Mouse (Mus musculus): ENCODE measurements at regions not wholly inside any gene's neighbourhood (a gene's known extent, or its start where the extent isn't known, plus 50 kb on each side); places are given as distances from the start of the nearest gene placed in this dataset.

DNA sequence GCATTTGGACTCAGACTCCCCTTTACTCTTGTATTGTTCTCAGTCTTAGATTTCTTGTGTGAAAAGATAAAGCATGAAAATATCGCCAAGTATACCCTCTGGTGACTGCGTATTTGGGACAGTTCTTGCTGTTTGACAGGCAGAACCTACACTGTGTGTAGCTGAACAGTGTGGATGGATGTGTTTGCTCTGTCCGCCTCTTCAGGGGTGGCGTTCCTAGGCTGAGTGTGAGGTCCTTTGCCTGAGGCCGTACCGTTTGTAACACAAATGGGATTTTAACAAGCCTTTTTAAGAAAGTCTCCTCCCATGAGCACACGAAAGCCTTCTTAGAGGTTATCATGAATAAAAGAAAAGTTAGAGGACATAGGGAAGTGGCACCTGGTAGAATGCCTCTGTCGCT lies 153.3 kb upstream of the Dnajc19 start:
- no peak for DNase-seq (ENCODE audit: low read depth, low spot score)

GRCm38 (mm10) chr3:34232329-34233250 lies 151.5 kb upstream of the Dnajc19 start:
- no peak for DNase-seq (ENCODE audit: low read depth, low spot score)

DNA sequence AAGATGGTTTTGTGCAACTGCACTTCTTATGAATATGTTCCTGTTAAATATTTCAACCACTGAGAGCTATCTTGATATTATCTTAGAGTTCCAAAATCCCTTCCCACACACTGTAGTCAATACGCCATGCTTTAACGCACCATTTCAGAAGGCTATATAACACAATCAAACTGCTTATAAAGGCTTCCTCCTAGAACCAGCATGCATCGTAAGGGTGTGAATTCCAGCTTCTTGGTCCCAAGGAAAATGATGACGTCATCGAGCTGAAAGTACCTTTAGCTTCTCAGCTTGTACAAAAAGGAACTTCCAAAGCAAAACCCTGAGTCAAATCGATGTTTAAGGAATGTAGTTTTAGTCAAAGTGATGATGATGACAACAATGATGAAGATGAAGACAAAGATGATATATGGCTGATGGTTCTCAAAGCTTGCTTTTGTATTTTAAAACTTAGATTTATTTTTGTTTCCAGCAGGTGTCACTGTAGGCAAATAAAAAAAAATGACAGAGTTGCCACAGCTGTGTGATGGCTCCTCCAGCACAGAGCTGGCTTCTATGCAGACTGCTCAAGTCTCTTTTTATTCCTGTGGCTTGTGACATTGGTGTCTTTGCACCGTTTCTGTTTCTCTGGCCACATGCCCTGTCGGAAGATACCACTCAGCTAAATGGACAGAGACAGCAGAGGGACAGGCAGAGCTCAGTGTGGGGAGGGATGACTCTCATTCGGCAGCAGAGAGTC lies 150.6 kb upstream of the Dnajc19 start:
- DNase-seq (ENCODE audit: low read depth, low spot score), result peak; percentile 16

- no peak for DNase-seq (ENCODE audit: low read depth, low spot score)
Observed at GRCm38 (mm10) chr3:34222291-34222690, 141.2 kb upstream of the Dnajc19 start.

- DNase-seq (ENCODE audit: low read depth, low spot score), result no peak
Observed at GRCm38 (mm10) chr3:34219741-34220310, 138.7 kb upstream of the Dnajc19 start.

- no peak for DNase-seq (ENCODE audit: low read depth, low spot score)
Observed at GRCm38 (mm10) chr3:34219096-34219495, 138.0 kb upstream of the Dnajc19 start.

- DNase-seq (ENCODE audit: low read depth, low spot score), result no peak
Observed at GRCm38 (mm10) chr3:34217911-34218310, 136.8 kb upstream of the Dnajc19 start.

GRCm38 (mm10) chr3:34214233-34214632 lies 133.1 kb upstream of the Dnajc19 start:
- DNase-seq (ENCODE audit: low read depth, low spot score), result no peak

DNA sequence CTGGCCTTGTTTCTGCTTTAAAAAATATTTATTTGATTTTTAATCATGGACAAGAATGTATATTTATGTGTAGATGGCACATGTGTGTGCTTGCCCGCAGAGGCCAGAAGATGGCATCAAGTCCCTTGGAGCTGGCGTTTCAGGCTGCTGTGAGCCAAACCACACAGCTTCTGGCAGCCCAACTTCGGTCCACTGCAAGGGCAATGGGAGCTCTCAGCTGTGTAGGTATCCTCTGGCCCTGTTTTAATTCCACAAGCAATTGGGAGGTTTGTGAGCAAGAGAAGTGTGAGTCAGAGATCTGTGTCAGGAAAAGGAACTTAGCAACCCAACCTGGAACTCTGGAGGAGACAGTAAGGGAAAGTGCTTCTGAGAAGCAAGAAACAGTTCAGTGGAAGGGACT lies 125.3 kb upstream of the Dnajc19 start:
- DNase-seq (ENCODE audit: low read depth, low spot score), result no peak

DNA sequence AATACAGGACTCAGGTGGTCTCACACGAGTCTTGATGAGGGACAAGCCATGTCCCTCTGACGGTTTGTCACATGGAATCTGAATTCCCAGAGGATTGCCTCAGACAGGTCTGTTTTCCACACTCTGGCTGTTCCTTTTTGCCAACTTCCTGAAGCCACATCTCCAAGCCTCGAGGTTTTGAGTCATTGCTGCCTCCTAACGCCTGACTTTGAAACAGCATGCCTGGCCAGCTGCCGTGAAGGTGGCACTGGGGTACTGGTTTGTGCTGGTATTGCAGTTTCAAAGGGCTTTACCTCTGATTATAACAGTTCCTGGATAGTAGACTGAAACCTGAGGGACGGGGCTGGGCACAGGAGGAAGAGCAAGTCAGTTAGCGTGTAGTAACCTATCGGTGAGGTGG lies 117.1 kb upstream of the Dnajc19 start:
- no peak for DNase-seq (ENCODE audit: low read depth, low spot score)

DNA sequence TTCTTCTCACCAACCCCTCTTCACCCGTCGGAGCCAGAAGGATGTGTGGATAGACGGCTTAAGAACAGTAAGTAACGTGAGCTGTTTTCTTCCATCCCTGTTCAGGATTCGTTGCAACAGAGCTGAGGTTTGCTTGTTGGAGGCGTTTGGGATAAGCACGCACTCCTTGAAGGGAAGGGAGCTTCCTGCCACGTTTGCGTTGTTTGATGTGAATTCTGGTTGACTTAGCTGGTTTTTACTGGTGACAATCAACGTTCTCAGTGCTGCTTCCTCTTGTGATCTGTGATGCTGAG lies 116.0 kb upstream of the Dnajc19 start:
- no peak for DNase-seq (ENCODE audit: low read depth, low spot score)

- no peak for DNase-seq (ENCODE audit: low read depth, low spot score)
Observed at GRCm38 (mm10) chr3:34196451-34197162, 115.5 kb upstream of the Dnajc19 start.

DNA sequence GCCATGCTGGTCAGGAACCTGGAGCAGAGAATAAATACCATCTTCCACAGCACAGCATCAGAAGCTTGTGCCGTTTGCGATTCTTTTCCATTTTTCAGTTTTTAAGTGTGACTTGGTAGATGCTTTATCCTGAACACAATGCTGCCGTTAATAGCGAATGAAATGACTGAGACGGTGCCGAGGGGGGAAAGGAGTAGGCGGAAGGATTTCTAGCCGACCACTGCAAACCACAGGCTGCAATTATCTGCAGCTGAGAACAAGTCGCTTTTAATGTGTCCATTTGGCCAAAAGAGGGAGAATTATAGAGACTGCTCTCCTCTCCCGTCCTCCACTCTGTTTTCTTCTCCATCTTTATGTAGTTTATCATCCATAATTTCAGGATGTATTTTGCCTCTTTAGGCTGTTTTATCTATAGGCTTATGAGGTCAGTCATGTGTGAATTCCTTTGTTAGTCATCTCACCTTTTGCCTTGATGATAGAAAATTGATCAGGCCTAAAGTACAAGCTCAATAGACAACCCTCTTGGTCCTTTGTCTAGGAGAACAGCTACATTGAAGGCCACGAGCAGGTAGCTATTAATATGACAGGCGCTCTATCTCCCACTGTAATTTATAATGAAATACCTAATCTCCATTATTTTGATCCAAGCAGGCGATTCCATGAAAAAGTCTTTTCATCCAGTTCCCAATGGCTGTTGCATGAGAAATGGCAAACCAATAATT lies 114.8 kb upstream of the Dnajc19 start:
- no peak for DNase-seq (ENCODE audit: low read depth, low spot score)

DNA sequence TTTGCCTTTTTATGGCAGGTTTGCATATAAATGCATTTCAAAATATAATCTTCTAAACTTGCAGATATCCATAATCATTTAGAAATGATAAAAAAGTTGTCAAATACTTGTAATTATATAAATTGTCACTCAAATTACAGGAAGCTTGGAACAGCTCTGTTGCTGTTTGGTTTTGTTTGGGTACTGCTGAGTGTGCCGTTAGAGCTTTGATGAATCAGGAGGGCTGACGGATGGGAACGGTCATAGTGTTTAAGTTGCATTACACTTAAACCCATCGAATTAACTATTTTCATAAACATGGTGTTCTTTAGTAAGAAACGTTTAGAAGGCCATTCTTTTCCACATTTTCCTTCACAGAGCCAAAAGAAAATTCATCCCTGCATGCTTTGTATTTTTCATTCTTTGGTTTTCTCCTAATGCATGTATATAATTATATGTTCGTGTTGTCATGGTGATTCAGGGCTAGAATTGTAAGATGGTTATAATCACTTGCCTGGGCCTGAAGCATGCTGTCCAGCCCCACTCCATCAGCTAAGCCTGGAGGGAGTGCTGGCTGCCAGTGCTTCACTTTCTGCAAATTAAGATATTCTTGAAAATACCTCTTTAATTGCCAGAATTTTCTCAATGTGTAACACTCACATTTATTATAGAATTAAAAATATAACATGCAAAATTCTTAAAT lies 92.4 kb upstream of the Dnajc19 start:
- no peak for DNase-seq (ENCODE audit: low read depth, low spot score)

GRCm38 (mm10) chr3:34172899-34173298 lies 91.8 kb upstream of the Dnajc19 start:
- no peak for DNase-seq (ENCODE audit: low read depth, low spot score)

DNA sequence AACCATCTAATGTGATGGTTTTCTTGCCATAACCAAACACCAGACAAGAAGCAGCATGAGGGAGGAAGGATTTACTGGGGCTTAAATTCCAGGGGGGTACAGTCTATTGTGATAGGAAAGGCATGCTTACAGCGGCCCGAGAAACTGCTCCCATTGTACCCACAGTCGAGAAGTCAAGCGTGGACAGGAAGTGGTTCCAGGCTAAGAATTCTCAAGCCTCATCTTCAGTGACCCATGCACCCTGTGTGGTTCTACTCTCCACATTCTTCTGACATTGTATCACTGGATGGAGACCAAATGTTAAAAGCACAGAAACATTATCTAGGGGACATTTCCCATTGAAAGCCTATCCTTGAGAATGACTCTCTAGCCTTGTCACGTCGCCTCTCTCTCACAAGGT lies 90.8 kb upstream of the Dnajc19 start:
- no peak for DNase-seq (ENCODE audit: low read depth, low spot score)

- DNase-seq (ENCODE audit: low read depth, low spot score), result no peak
Observed at GRCm38 (mm10) chr3:34168087-34168486, 87.0 kb upstream of the Dnajc19 start.

DNA sequence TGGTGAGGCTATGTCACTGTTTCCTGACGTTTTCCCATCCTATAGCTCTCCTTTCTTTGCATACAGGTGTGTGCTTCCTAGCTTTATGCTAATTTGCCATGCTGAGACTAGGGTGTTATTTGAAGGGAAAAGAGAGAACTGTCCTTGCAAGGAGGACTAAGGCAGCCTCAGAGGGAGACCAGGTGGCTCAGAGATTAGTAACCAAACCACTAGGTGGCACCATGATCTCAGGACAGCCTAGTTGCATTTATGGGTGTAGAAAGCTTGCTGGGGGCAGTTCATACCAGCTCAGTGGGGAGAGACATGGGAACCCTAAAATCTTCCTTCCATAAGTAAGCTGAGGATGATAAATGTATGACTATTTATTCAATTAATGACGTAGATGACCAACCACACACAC lies 68.9 kb upstream of the Dnajc19 start:
- no peak for DNase-seq (ENCODE audit: low read depth, low spot score)

GRCm38 (mm10) chr3:34143652-34144051 lies 62.5 kb upstream of the Dnajc19 start:
- DNase-seq (ENCODE audit: low read depth, low spot score), result no peak

- no peak for DNase-seq (ENCODE audit: low read depth, low spot score)
Observed at GRCm38 (mm10) chr3:34139227-34139626, 58.1 kb upstream of the Dnajc19 start.

- DNase-seq (ENCODE audit: low read depth, low spot score), result no peak
Observed at GRCm38 (mm10) chr3:34137984-34138383, 56.9 kb upstream of the Dnajc19 start.
